Mouse (Mus musculus) lung, postnatal 36 days (tissue): ENCODE measurements around the gene Amer1.

ENCODE experiments used
- DNase-seq: peaks from one replicate; pipeline ENCODE4 v3.0.0; 2022; ENCODE audit warnings: mixed read lengths

Amer1 gene

GRCm38 (mm10) chrX:95444776-95445111, at the start of gene Amer1:
Gene Amer1, minus strand, starts transcription at chrX:95444872.
- peak; percentile 97 for DNase-seq

GRCm38 (mm10) chrX:95457166-95457565, 12.5 kb upstream of the Amer1 start:
- no peak for DNase-seq

GRCm38 (mm10) chrX:95445866-95446265, 1.2 kb upstream of the Amer1 start:
- peak; percentile 79 for DNase-seq

GRCm38 (mm10) chrX:95445141-95445540, 469 bp upstream of the Amer1 start:
- DNase-seq: no peak

- peak; percentile 54 for DNase-seq
Observed at GRCm38 (mm10) chrX:95443898-95444775, 535 bp downstream of the Amer1 start.

GRCm38 (mm10) chrX:95443390-95443789, 1.3 kb downstream of the Amer1 start:
- no peak for DNase-seq

GRCm38 (mm10) chrX:95442261-95442660, 2.4 kb downstream of the Amer1 start:
- DNase-seq: no peak

GRCm38 (mm10) chrX:95441290-95441689, 3.4 kb downstream of the Amer1 start:
- DNase-seq: no peak

- peak; percentile 27 for DNase-seq
Observed at GRCm38 (mm10) chrX:95438491-95438890, 6.2 kb downstream of the Amer1 start.

GRCm38 (mm10) chrX:95437236-95437635, 7.4 kb downstream of the Amer1 start:
- no peak for DNase-seq

GRCm38 (mm10) chrX:95373101-95373500, 71.6 kb downstream of the Amer1 start:
- DNase-seq: no peak
